Mouse (Mus musculus) cerebellum, adult 2 months (tissue): ENCODE measurements around the gene Lonp1.

Source experiments
- CTCF ChIP-seq: fragments of 200-500 bp; IDR thresholded peaks from 2 replicates; pipeline ENCODE4 v1.5.1; 2011; ENCODE audit warnings: low read depth, mild to moderate bottlenecking, control low read depth, low read length, moderate library complexity, borderline replicate concordance; ENCODE audit not compliant: insufficient read depth
- POLR2A ChIP-seq: fragments of 200-500 bp; IDR thresholded peaks from 2 replicates; pipeline ENCODE4 v1.6.1; 2011; ENCODE audit warnings: low read length, control low read depth, borderline replicate concordance; ENCODE audit not compliant: insufficient read depth

GRCm38 (mm10) chr17:56614391-56615135 is 12.1 kb downstream of the Lonp1 start:
- no peak for TF ChIP-seq POLR2A
- no peak for TF ChIP-seq CTCF
